Mouse (Mus musculus): ENCODE data around the gene Rap2a.

Rap2a gene

DNA sequence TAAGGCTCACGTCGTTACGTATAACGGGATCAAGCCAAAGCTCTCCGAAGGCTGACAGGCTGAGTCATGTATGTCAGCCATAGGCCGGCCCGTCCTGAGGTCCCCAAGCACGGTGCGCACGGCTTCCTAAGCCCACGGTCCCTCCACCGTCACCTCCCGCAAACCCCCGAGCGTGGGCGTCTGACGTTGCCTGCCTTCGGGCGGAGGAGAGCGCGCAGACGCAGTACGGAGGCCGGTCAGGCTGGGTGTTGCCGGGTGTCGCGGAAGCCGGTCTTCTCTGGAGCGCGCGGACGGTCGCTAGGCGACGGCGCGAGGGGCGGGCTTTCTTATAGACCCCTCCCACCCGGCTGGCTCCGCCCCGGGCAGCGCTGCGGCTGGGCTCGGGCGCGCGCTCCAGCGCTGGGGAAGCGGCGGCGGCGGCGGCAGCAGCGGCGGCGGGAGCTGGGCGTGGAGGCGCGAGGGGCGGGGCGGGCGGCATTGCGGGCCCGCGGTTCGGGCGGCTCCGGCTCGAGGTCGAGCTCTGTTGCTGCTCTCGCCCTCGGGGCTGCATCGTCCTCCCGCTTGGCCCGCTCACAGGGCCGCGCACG, at the start of gene Rap2a:
Rap2a (plus strand) TSS at position 463 of the 587 bp plus-strand sequence.
- DNase-seq (ENCODE audit: low spot score) = peak; percentile 90

DNA sequence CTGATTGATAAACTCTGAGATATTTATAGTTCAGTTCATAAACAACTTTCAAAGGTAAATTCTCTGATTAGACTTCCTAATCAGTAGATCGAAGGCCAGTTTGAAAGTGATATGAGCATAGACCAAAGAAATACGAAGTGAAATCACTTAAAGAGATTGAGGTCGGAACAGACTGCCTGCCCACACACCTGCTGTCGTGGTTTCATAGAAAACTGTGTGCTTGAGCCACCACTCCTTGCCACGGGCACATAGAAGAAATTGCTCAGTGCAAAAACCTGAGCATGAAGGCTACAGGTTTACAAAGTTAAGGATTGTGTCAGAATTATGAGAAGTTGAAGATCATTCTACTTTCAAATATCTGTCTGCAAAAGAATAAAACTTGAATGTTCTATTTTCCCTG, 49.7 kb upstream of the Rap2a start:
- DNase-seq (ENCODE audit: low spot score) = no peak

DNA sequence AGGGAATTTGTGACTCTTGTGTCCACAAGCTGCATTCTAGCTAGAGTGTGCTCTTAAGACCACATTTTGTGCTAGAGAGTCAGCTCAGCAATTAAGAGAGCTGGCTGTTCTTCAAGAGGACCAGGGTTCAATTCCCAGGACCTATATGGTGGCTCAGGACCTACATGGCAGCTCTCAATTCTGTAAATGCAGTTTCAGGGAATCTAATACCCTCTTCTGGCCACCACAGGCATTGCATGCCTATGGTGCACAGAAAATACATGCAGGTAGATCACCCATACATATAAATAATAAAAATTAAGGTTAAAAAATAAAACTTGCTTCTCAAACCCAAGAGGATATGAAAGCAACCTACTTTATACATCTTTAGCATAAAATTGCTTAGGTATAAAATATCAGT, 45.5 kb upstream of the Rap2a start:
- no peak for DNase-seq (ENCODE audit: low spot score)

DNA sequence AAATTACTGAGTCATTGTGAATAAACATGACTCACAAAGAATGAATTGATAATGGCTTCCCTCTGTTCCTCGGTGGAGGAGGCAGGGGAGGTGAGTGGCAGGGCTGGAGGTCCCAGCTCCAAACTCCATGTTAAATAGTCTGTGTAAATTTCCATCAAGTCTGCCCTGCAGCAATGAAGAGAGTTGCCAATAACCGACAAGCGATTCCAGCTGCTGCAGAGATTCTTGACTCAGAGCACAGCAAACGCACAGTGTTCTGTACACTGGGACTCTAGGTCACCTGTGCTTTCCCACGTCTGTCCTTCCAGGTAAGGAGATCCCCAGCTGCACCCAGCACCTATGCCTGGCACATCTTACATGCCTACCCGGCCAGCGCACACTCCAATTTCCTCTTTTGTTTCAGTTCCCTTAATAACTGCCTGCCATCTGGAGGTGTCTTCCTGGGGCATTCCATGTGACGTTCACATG, 44.3 kb upstream of the Rap2a start:
- peak; percentile 35 for DNase-seq (ENCODE audit: low spot score)

DNA sequence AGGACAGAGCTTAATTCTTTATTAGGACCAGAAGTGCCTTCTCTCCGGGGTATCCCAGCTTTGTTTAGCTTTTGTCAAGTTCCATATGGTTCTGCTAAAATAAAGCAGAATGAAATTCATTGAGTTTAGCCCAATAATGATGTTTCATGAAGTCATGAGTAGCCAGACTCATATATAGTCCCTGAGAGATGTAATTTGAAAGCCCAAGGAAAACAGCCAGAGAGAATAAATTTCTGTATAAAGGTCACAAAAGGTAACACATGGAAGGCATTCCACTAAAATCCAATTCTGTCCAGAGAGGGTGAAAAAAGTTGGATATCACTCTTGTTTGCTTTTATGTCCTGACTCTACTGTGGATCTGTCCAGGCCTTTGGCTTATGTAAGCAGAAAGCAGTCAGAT, 43.4 kb upstream of the Rap2a start:
- DNase-seq (ENCODE audit: low spot score) = no peak

DNA sequence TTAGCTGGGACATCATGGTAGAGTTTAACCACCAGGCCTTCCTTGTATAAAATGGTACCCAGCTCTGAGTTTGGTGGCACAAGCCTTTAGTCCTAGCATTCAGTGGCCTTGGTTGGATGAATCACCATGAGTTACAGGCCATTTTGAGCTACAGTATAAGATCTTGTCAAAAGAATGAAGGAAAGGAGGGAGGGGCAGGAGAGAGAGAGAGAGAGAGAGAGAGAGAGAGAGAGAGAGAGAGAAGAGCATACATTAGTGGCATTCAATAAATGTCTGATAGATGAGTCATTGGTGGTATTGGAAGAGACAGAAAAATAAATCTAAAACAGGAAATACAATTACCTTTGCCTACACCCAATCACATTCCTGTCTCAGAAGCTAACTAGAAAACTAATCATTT, 37.5 kb upstream of the Rap2a start:
- no peak for DNase-seq (ENCODE audit: low spot score)

DNA sequence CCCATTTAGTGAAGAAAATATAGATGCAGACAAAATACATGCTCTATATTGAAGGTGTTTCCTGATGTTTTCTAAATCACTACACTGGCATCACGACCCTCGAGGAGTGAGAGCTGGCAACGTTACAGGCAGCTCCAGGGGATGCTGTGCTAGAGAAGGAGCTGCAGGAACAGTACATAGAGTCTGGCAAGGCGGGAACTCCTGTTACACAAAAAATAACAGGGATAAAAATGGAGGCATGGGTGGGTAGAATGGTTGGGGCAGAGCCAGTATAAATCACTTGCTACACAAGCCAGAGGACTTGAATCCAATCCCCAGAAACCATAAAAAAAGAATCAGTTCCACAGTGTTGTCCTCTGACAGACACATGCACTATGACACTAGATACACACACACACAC, 37.0 kb upstream of the Rap2a start:
- no peak for DNase-seq (ENCODE audit: low spot score)

DNA sequence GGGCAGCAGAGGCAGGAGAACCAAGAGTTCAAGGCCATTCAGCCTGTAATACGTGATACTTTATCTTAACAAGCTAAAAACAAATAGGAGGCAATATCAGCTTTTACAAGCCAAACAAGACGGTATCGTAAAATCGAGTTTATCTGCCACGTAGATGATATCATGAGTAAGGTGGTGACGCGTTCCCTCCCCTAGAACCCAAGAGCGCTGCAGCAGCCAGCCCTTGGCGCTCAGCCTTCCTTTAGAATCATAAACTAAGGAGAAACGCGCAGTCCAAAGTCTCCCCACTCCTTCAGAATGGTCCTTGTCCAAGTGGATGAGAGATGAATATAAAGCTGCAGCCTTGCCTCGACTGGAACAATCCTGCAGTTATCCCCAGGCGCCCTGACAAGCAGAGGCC, 36.4 kb upstream of the Rap2a start:
- no peak for DNase-seq (ENCODE audit: low spot score)

DNA sequence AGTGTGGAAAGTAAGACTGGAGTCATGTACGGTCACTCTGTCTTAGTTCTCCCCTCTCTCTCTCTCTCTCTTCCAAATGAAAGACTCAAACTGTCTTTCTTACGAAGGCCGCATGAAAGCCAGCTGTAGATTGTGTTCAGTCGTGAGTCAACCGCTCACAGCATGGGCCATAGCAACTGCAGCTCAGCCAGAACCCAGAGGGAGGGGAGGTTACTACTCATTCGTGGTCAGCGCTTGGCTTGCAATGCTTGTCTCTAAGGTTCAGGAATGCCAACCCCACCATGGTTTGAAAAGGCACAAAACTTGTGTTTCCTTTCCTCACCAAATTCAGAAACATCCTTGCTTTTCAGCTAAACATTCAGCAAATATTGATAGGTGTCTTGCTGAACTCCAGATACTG, 24.0 kb upstream of the Rap2a start:
- no peak for DNase-seq (ENCODE audit: low spot score)

DNA sequence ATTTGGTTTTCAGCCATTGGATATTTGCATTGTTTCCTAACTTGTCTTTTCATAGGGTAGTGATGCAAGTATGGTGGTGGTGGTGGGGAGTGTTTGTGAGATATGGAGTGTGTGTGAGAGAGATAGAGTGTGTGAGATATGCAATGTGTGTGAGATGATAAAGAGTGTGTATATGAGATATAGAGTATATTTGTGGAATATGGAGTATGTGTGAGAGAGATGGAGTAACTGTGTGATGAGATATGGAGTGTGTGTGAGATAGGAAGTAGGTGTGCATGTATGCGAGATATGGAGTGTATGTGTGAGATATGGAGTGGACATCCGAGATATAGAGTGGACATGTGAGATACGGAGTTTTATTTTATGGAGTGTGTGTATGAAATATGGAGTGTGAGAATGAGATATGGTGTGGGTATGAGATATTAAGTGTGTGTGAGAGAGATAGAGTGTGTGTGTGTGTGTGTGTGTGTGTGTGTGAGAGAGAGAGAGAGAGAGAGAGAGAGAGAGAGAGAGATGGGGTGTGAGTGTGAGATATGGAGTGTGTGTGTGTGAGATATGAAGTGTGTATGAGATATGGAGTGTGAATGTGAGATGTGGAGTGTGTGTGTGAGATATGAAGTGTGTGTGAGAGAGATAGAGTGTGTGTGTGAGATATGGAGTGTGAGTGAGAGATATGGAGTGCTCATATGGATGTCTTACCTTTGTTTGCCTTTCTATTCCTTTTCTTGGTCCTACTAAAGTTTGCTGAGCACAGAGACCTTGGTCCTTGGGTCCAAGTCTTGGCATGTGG, 14.1 kb upstream of the Rap2a start:
- no peak for DNase-seq (ENCODE audit: low spot score)

DNA sequence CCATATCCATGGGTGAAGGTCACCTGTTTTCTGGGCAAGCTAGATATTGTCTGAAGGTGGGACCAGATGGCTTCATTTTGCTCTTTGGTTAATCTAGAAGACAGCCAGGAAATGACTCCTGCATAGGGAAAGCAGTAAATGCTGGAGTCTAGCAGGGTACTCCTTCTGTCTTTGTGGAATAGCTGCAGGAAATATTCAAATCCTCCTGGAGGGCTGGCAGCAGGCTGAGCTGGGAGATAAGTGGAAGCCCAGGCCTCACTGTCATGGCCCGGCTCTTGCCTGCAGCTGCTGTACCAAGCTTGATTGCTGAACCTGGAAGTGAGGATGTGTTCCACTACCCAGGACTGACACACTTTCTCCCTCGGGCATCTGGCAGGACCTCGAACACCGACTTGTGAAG, 11.4 kb upstream of the Rap2a start:
- DNase-seq (ENCODE audit: low spot score) = no peak

DNA sequence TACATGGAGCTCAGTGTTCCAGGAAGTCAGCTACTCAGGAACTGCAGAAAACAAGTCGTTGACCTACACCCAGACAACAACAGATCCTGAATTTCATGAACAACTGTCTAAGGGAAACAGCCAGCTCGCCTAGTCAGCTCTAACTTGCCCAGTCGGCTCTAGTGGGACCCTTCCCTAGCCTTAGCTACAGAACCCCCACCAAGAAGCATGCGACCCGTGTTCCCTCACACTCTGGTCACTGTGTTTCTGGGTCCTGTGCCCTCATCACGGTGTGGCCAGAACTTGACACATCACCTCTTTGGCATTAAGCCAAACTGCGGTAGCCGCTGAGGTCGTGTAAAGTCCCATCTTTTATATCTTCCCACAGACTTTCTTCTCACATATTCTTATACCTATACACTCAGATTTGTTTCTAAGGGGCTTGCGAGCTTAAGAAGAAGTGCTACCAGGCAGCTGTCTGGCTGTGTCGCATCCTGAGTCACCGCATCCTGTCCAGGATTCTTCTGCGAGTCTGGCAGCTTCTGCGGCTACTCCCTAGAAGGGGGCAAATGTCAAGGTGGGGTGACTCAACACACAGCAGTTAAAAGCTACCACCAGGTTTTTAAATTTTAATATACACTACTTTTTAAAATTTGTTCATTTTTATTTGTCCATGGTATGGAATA, 9.0 kb upstream of the Rap2a start:
- no peak for DNase-seq (ENCODE audit: low spot score)

DNA sequence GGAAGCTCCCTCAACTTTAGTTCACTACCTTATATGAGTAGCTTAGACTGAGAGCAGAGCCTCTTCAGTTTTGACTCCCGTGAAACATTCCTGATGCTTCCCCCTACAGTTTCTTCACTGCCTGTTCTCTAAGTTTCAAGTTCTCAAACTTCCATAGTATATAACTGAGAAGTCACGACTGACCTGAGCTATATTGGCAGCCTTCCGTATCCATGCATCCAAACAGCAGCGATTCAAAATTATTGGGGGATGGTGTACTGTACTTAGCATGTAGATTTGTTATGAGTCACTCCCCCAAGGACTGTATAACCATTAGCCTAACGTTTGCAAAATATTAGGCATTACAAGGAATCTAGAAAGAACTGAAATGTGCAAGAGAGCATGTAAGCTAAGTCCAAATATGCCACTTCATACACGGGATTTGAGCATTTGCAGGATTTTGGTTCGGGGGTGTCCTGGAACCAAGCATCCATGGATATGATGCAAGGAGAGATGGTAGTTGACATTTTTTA, 2.0 kb upstream of the Rap2a start:
- no peak for DNase-seq (ENCODE audit: low spot score)

DNA sequence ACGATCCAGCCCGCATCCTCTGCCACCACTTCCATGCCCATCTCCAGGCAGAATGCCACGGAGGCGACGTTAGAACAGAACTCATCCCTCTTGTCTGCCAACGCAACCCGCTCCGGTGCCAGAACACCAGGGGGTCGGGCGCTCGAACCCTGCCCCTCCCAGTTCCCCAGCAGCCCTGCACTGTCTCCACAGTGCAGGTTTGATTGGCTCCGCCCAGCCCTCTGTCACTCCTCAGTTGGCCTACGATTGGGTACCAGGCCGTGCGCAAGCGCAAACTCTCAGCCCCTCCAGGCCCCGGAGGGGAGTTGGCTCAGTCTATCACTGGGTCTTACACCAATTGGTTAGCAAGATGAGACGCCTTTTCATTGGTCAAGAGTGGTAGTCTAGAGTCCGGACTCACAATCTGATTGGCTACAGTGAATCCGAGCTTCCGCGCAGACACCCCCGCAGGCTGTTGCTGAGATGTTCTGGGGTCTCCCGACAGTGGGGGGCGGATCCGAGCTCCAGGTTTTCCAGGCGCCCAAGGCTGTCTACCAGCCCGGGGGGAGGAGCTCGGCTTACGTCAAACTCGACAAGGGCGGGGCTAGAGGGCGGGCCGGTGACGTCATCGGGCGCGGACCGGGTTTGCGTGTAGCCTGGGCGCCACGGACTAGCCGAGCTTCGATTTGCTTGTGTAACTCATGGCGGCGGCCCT, 809 bp upstream of the Rap2a start:
- peak; percentile 97 for DNase-seq (ENCODE audit: low spot score)

DNA sequence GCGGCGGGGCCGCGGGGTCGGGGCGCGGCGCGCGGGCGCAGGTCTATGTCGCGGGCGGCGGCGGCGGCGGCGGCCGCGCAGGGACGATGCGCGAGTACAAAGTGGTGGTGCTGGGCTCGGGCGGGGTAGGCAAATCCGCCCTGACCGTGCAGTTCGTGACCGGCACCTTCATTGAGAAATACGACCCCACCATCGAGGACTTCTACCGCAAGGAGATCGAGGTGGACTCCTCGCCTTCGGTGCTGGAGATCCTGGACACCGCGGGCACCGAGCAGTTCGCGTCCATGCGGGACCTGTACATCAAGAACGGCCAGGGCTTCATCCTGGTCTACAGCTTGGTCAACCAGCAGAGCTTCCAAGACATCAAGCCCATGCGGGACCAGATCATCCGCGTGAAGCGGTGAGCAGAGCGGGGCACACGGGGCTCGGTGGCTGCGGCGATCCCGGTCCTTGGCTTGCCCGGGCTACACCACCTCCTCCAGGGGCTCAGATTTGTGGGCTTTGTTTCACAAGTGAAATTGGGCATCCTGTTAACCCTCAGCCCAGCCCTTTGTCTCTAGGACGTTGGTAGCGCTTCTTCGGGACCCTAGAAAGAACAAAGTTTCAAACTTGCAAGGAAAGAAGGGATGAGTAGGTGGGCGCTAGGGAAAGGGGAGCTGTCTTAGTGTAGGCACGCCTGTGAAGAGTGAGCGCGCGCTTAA, 547 bp downstream of the Rap2a start:
- no peak for DNase-seq (ENCODE audit: low spot score)

DNA sequence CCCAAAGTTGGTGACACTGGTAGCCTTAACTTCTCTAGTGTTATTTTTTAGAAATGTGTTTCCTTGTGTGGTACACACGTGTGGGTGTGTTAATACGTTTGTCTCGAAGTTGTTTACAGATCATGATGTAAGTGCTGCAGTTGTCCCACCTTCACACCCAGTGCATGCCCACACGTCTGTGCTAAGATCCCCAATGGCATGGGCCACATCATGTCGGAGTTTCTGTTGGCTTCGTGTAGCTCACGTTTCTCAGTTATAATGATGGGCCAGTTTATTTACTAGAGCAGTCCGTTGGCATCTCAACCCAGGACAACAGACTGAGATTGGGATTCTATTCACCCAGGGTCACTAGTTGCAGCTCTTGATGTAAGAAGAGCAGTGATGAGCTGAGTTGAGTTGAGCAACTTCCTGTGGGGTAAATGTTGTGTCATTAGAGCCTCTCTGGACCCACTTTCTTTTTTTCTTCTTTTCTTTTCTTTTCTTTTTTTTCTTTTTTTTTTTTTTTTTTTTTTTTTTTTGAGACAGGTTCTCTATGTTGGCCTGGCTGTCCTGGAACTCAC, 2.2 kb downstream of the Rap2a start:
- DNase-seq (ENCODE audit: low spot score) = no peak

DNA sequence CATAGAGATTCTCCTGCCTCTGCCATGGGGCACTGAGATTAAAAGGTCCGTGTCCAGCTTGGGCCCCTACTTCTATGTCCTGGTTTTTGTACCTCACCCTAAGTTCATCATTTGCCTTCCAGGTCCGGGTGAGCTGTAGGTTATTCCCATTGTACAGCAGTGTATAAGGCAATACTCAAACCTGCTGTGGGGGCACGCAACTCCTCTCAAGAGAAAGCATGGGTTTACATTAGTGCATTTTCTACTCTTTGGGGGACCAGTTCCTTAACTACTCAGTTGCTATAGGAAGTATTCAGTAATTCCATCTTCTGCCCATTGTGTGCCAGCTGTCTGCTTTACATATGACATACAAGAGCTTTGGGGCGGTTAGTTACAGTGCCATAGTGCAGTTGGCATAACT, 2.7 kb downstream of the Rap2a start:
- DNase-seq (ENCODE audit: low spot score) = no peak

DNA sequence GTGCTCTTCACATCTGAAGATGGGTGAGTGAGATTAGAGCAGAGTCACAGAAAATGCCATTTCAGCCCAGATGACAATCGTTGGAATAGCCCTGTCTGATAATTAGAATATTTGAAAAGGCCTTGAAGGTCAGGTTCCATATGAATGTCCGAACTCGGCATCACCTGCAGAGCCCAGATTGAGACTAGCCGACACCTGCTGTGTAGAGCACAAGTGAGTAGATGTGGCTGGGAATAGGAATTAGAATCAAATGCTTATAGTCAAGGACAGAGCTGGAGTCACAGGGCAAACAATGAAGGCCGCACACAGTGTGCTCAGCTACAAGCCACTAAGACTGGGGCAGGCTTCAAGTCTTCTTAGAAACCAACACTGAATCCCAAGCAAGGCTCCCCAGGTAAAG, 6.3 kb downstream of the Rap2a start:
- no peak for DNase-seq (ENCODE audit: low spot score)

DNA sequence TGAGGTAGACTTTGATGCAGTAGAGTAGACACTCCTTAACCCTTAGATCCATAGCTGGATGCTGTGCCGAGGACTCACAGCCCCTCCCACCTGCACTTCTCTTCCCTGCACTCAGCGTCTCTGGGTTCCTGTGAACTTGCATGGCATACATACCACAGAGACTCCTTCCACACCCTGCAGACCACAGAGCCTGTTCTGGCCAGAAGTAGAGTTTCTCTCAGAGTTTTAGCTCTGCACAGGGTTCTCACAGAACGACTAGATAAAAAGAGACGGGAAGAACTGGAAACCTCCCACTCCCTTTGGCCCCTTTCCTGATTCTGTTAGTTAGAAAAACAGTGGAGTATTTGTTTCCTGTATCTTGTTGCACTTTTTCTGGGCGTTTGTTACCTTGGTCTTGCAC, 18.0 kb downstream of the Rap2a start:
- no peak for DNase-seq (ENCODE audit: low spot score)

DNA sequence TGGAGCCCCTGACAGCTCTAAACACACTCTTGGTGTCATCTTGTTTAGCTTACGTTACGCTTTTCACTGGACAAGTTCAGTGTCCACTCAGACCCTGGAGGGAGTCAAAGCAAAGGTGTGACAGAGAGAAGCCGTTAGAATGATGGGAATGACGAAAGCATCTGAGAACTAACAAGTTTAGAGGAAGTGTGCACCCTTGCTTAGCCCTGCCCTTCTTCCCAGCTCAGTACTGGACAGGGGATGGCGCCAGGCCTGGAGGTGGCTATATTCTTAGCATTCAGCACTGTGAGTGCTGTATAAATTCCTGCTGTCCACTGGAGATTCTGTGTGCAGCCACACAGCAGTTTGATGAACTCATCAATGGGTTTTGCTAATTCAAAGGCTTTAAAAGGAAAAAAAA, 18.6 kb downstream of the Rap2a start:
- no peak for DNase-seq (ENCODE audit: low spot score)

DNA sequence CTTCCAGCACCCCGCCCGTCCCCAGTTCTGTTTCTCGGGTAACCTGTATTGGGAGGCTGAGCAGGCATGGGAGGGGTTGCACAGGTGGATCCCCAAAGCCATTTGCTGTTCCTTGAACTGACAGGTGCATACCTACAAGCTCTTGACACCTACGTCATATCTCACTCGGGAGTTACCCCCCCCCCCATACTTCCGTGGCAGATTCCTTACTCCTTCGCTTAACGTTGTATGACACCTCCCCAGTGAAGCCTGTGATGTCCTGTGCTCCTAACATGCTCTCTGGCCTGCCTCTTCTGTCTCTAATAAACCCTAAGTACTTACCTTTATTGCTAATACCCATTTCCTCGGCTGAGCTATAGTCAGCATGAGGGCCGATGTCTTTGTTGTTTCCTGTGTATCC, 20.9 kb downstream of the Rap2a start:
- DNase-seq (ENCODE audit: low spot score) = no peak

DNA sequence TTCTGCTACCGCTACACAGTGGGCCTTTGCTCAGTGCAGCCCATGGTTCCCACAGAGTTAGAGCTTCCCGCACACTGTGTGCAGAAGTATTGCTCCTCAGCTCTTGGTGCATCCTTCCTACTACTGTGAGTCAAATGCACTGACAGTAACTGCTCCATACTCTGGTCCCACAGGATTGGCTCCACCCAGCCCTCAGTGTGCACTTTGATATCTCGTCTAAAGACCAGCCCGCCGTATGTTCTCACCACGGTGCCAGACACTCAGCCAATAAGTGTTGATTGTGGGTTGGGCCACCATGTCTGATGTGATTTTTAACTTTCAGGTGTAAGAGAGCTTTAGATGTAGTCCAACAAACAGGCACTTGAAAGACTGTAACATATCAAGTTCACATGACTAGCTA, 21.4 kb downstream of the Rap2a start:
- no peak for DNase-seq (ENCODE audit: low spot score)

All from layer of hippocampus, adult 9-10 months (tissue).